Mouse (Mus musculus) layer of hippocampus, adult 6 months (tissue): Measurements from ENCODE around the gene Tmem179. TPM values are rescaled to one million over a fixed set of nuclear protein-coding genes. Genes with fewer than 3 reads are reported as not detected.

Experiments used
- long read RNA-seq, 2 experiments: library from polyadenylated mRNA; unstranded; transcript quantifications; one replicate each; pipeline ENCODE4 v2.0.0; 2019 to 2020
- polyA plus RNA-seq: library from polyadenylated mRNA; unstranded; fragments of <200 nt; fragmentation: Nextera tagmentation; gene quantifications from 2 replicates; pipeline ENCODE4 v1.2.3, GENCODE M21; 2021

Gene Tmem179
- 121 and 138 TPM in 2 replicates for polyA plus RNA-seq
- long read RNA-seq, experiment 1, transcript Tmem179-201 (4 exons, 2,380 nt) = major isoform, 352 of 406 reads
- long read RNA-seq, experiment 1, partial matches to known transcripts = 5 of 406 reads
- long read RNA-seq, experiment 1, other reads (novel, unspliced or antisense) = 49 of 406 reads
- long read RNA-seq, experiment 2, transcript Tmem179-201 (4 exons, 2,380 nt) = major isoform, 1,324 of 1,390 reads
- long read RNA-seq, experiment 2, transcript Tmem179-202 (4 exons, 521 nt) = minor isoform, 5 of 1,390 reads
- long read RNA-seq, experiment 2, partial matches to known transcripts = 12 of 1,390 reads
- long read RNA-seq, experiment 2, other reads (novel, unspliced or antisense) = 49 of 1,390 reads

GRCm38 (mm10) chr12:112516697-112517337 lies at the start of gene Tmem179:
Gene Tmem179 (minus strand): TSS chr12:112516747.

DNA sequence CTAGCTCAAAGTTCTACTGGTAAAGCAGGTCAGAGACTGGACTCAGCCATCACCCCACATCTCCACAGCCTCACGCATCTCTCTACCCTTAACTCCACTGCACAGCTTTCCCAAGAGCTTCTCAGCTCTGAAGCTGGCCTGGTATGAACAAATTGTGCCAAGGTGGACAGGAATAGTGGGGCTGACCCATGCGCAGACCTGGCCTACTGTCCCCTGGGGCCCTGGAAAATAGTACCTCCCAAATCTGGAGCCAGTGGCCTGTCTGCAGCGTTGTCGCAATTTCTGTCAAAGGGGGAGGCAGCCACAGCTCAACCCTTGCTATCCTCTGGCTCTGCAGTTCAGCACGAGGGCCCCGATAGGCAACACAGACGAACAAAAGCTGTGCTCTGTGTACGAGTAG lies 27.4 kb downstream of the Tmem179 start, which contains the start of gene A530016L24Rik:
A530016L24Rik (plus strand) TSS at position 315 of the 400 bp plus-strand sequence.

Other genes with a start within 250 kb of the Tmem179 start
- 0.14 TPM in 1 of 2 replicates, not detected in the other for gene A530016L24Rik, start 27.3 kb downstream of the Tmem179 start, polyA plus RNA-seq
- gene Inf2, start 72.0 kb upstream of the Tmem179 start, polyA plus RNA-seq = 29.0 and 29.4 TPM in 2 replicates
- gene Adssl1, start 103.3 kb upstream of the Tmem179 start, polyA plus RNA-seq = 17.2 and 23.0 TPM in 2 replicates
- gene Siva1, start 127.9 kb upstream of the Tmem179 start, polyA plus RNA-seq = 74.5 and 78.9 TPM in 2 replicates
- gene Akt1, start 158.1 kb upstream of the Tmem179 start, polyA plus RNA-seq = 23.4 and 25.7 TPM in 2 replicates
- gene Zbtb42, start 162.1 kb upstream of the Tmem179 start, polyA plus RNA-seq = 0.41 and 1.1 TPM in 2 replicates
- gene Cep170b, start 203.7 kb upstream of the Tmem179 start, polyA plus RNA-seq = 21.7 and 22.6 TPM in 2 replicates
- gene Pld4, start 243.9 kb upstream of the Tmem179 start, polyA plus RNA-seq = 13.5 and 14.2 TPM in 2 replicates